Mouse (Mus musculus) limb, embryonic 12.5 days (tissue): ENCODE data around the gene Dnajb14. TPM values are rescaled to one million over a fixed set of nuclear protein-coding genes. Genes with fewer than 3 reads are reported as not detected.

Experiments used
- ATAC-seq: fragments of 200-750 bp; cut with Nextera tagmentation; 2 replicates; pipeline ENCODE4 v1.8.0; 2017; ENCODE audit warnings: low read depth, moderate TSS enrichment; ENCODE audit not compliant: insufficient number of reproducible peaks, insufficient read depth, low FRiP score, low TSS enrichment
- H3K27ac ChIP-seq: fragments of 300-500 bp; sonication (generic); 2 replicates; pipeline ENCODE4 v1.5.1; 2016; ENCODE audit warnings: mild to moderate bottlenecking, moderate library complexity
- H3K27me3 ChIP-seq: fragments of 300-500 bp; sonication (generic); 2 replicates; pipeline ENCODE4 v1.6.1; 2016; ENCODE audit warnings: mild to moderate bottlenecking, moderate library complexity
- H3K36me3 ChIP-seq: fragments of 300-500 bp; sonication (generic); 2 replicates; pipeline ENCODE4 v1.6.1; 2016; ENCODE audit warnings: mild to moderate bottlenecking, moderate library complexity
- H3K4me1 ChIP-seq: fragments of 300-500 bp; sonication (generic); replicated peaks from 2 replicates; pipeline ENCODE4 v1.6.1; 2016
- H3K4me2 ChIP-seq: fragments of 300-500 bp; sonication (generic); 2 replicates; pipeline ENCODE4 v1.6.1; 2016; ENCODE audit warnings: mild to moderate bottlenecking, moderate library complexity
- H3K4me3 ChIP-seq: fragments of 300-500 bp; sonication (generic); replicated peaks from 2 replicates; pipeline ENCODE4 v1.5.1; 2016; ENCODE audit warnings: mild to moderate bottlenecking
- H3K9ac ChIP-seq: fragments of 300-500 bp; sonication (generic); replicated peaks from 2 replicates; pipeline ENCODE4 v1.6.1; 2016; ENCODE audit warnings: mild to moderate bottlenecking, moderate library complexity
- H3K9me3 ChIP-seq: fragments of 300-500 bp; sonication (generic); 2 replicates; pipeline ENCODE4 v1.6.1; 2016; ENCODE audit warnings: mild to moderate bottlenecking, moderate library complexity
- WGBS: fragments of 180-500 bp; shearing (Covaris S2); methylation state at CpG from one replicate; pipeline ENCODE4 v1.1.7; 2016; 5-methylcytosine and 5-hydroxymethylcytosine counted together
- polyA plus RNA-seq: library from polyadenylated mRNA; unstranded; fragments of >200 nt; fragmentation: Nextera tagmentation; extraction: Ambion mirVana; gene quantifications from 2 replicates; pipeline ENCODE4 v1.2.1, GENCODE M21; 2016

Dnajb14 gene
- polyA plus RNA-seq, result 11.0 and 11.6 TPM in 2 replicates

DNA sequence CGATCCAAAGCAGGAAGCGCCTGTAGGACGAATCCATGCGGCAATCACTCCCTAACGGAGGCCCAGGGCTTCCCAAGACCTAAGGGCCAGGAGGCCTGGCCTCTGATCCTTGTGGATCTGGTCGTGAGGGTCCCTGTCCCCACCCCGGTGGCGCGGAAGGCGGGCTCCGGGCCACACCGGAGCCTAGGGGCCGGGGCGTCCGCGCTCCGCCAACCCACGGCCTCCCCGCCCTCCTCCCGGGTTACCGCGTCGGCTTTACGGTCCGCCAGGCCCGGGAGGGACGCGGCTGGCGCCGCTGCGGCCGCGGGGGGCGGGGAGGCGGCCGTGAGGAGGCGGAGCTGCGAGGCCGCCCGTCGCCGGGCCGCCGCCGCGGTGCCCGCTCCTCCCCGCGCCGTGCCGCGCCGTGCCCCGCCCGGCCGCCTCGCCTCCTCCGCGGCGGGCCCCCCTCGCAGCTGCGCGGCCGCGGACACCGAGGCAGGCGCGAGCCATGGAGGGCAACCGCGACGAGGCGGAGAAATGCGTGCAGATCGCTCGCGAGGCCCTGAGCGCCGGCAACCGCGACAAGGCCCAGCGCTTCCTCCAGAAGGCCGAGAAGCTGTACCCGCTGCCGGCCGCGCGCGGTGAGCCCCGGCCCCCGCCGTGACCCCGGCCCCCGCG lies at the start of gene Dnajb14:
Dnajb14 (plus strand) TSS at position 239 of the 657 bp plus-strand sequence.
- Histone ChIP-seq H3K9ac (peak within 1 kb of the TSS; percentile 98), H3K4me2 (peak within 1 kb of the TSS; percentile 79), H3K9me3 (no peaks in the 10 kb centered on the region), H3K36me3 (peaks cover 9% of the 10 kb centered on the region; the same call in 1 of the 2 replicates), H3K4me1 (peaks cover 14% of the 10 kb centered on the region), H3K27ac (peak within 1 kb of the TSS; percentile 99), H3K4me3 (peak within 1 kb of the TSS; percentile 86), H3K27me3 (no peaks in the 10 kb centered on the region)
- WGBS, result under 1% methylated on average over 71 of the region's 94 CpGs
- 0 out of 2 replicates have a peak, but pooled peaks have one; percentile 8 for ATAC-seq

DNA sequence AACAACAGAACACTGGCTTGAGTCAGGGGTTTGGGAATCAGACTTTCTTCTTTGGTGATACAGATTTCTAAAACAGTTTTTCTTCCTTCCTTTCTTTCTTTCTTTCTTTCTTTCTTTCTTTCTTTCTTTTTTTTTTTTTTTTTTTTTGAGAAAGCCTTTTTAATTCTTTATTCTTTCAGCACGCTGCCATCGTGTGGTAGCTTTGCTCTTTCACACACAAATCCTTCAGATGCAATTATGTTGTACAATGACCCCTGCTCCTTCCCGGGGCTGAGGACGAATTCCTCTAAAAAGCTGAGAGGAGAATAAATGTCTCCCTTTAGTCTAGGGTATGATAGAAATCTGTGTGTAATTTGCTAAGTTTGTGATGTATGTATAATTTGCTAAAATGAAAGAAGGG lies 48.8 kb upstream of the Dnajb14 start:
- H3K4me1 ChIP-seq, result no peaks in the 10 kb centered on the region
- no peaks in the 10 kb centered on the region for H3K36me3 ChIP-seq
- 27% methylated on average over 4 of the region's 4 CpGs for WGBS
- no peak overlapping the region for H3K27ac ChIP-seq
- H3K9me3 ChIP-seq, result no peaks in the 10 kb centered on the region
- H3K9ac ChIP-seq, result no peak overlapping the region
- H3K4me2 ChIP-seq, result no peak overlapping the region
- H3K27me3 ChIP-seq, result no peaks in the 10 kb centered on the region
- no peak overlapping the region for H3K4me3 ChIP-seq
- ATAC-seq, result no peak

DNA sequence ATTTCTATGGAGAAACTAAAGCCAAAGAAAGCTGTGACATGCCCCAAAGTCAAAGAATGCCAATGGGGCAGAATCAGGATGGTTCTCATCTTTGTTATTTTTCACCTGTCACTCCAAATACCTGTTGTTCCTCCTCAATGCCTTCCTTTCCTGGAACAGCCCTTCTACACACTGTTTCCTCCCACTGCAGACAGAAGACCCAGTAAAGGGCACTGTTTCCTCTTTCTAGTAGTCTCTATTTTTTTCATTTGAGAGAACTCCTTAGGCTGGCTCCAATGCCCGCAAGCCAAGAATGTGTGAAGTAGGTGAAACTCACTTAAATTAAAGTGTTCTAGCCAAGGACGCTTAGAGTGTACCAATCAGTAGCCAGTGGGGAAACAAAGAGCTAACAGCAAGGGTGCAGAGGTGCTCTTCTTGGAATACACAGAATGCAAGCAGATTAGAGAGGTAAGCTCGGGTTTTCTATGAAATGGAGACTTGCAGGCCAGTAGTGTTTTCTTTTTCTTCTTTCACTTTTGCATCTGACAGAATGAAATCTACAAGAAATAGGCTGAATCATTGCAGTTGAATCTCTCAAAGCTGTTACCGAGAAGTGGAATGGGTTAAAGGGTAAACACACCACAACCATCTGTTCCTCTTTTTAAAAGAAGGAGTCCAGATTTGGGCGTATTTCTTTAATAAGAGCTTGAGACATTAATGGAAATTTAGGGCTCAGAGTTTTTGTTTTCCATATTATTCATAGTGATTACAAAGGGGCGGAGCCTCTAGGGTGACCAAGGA lies 46.6 kb upstream of the Dnajb14 start:
- H3K27me3 ChIP-seq, result no peaks in the 10 kb centered on the region
- no peak overlapping the region for H3K27ac ChIP-seq
- no peak overlapping the region for H3K9ac ChIP-seq
- H3K4me2 ChIP-seq, result no peak overlapping the region
- no peaks in the 10 kb centered on the region for H3K4me1 ChIP-seq
- H3K4me3 ChIP-seq, result no peak overlapping the region
- ATAC-seq, result no peak
- H3K9me3 ChIP-seq, result no peaks in the 10 kb centered on the region
- 82% methylated on average over 6 of the region's 6 CpGs for WGBS
- H3K36me3 ChIP-seq, result no peaks in the 10 kb centered on the region

DNA sequence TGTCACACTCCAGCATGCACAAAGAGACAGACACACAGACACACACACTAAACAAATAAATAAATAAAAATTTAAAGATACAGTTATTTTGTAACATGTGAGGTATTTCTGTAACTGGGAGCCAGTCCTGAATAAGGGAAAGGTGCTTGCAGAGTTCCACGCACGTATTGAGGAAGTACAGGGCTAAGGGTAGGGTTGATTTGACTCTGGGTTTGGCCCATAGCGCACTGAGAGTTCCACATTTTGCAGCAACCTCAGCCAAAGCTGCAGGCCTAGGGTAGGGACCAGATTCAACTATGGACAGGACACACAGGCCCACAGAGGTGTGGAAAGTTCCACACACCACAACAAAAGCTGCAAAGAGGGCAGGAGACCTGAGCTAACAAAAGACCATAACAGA lies 44.2 kb upstream of the Dnajb14 start:
- Histone ChIP-seq H3K4me1 (peaks cover 6% of the 10 kb centered on the region; the same call in 1 of the 2 replicates), H3K9ac (no peak overlapping the region), H3K27me3 (no peaks in the 10 kb centered on the region), H3K27ac (no peak overlapping the region), H3K4me3 (no peak overlapping the region), H3K4me2 (no peak overlapping the region), H3K9me3 (no peaks in the 10 kb centered on the region), H3K36me3 (no peaks in the 10 kb centered on the region)
- 85% methylated on average over 3 of the region's 3 CpGs for WGBS
- ATAC-seq, result no peak

DNA sequence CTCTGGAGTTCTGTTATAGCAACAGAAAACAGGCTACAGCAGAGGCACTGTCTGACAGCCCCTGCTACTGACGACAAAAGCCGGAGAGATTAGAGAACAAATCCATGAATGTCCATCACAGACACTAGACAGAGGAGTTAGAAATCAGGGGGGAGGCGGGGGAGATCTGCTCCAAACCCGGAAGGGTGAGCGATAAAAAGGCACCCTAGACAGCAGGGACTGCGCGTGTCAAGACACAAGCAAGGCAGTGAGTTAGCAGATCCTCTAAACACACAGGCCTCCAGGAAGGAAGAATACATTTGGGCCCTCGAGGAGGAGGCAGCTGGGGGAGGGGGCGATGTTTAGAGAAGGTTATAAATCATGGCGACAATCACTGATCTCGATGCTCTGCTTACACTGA lies 39.8 kb upstream of the Dnajb14 start:
- 15% methylated on average over 11 of the region's 11 CpGs for WGBS
- Histone ChIP-seq H3K9me3 (no peaks in the 10 kb centered on the region), H3K27ac (peak overlapping the region; percentile 31), H3K27me3 (no peaks in the 10 kb centered on the region), H3K36me3 (no peaks in the 10 kb centered on the region), H3K4me2 (0 out of 2 replicates have a peak overlapping the region, but pooled peaks have one; percentile 19), H3K4me3 (no peak overlapping the region), H3K9ac (no peak overlapping the region), H3K4me1 (peaks cover 6% of the 10 kb centered on the region; the same call in 1 of the 2 replicates)
- no peak for ATAC-seq

DNA sequence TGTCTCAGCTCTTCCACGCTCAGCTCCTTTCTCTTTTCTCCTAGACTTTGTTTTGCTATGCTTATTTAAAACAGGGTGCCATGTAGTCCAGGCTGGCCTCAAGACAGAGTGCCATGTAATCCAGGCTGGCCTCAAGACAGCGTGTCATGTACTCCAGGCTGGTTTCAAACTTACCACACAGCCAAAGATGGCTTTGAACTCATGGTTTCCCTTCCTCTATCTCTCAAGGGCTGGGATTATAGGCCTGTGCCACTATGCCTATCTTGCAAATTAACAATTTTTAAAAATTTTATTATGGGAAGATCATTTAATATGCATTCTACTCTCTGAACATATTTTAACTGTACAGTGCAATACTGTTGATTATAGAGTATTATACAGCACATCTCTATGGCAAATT lies 36.3 kb upstream of the Dnajb14 start:
- Histone ChIP-seq H3K4me2 (no peak overlapping the region), H3K4me3 (no peak overlapping the region), H3K27ac (no peak overlapping the region), H3K9me3 (no peaks in the 10 kb centered on the region), H3K9ac (no peak overlapping the region), H3K36me3 (no peaks in the 10 kb centered on the region), H3K4me1 (peaks cover 6% of the 10 kb centered on the region; the same call in 1 of the 2 replicates), H3K27me3 (no peaks in the 10 kb centered on the region)
- WGBS, result 78% methylated on average over 2 of the region's 2 CpGs
- no peak for ATAC-seq

DNA sequence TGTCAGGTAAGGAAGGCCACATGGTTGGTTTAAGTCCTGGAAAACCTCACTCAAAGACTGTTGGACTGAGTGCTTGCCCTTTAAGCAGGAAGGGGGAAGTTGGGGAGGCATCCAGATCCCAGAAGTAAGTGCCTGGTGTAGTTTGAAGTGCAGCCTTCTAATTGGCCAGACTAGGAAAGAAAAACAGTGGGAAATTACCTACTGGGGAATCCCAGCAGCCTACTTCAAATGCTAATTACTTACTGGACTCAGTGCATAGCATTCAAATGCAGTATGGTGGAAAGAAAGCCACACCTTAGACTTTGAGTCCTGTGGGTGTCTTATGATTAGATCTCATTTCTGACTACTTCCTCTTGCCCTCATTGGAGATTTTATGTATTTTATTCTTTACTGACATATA lies 34.3 kb upstream of the Dnajb14 start:
- no peak overlapping the region for H3K9ac ChIP-seq
- H3K4me1 ChIP-seq, result no peaks in the 10 kb centered on the region
- H3K27me3 ChIP-seq, result no peaks in the 10 kb centered on the region
- no peak overlapping the region for H3K4me2 ChIP-seq
- H3K36me3 ChIP-seq, result no peaks in the 10 kb centered on the region
- H3K27ac ChIP-seq, result no peak overlapping the region
- H3K4me3 ChIP-seq, result no peak overlapping the region
- H3K9me3 ChIP-seq, result no peaks in the 10 kb centered on the region
- ATAC-seq, result no peak

DNA sequence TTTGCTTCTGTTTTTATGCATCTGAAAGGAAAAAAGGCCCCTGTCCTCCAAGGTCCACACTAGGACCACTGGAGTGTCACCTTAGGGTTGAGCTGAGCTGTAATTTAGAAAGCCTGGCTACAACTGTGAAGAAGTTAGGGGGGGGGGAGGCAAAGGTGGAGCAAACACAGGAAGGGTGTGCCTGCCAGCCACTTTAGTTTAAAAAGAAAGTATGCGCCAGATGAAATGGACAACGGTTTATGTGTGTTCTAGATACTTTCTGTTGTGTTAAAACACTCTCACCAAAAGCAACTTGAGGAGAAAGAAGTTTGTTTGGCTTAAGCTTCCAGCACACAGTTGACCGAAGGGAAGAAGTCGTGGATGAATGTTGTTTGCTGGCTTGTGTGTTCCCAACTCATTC lies 33.8 kb upstream of the Dnajb14 start:
- H3K4me1 ChIP-seq, result no peaks in the 10 kb centered on the region
- WGBS, result 83% methylated on average over 4 of the region's 4 CpGs
- no peaks in the 10 kb centered on the region for H3K27me3 ChIP-seq
- H3K4me3 ChIP-seq, result no peak overlapping the region
- no peak overlapping the region for H3K9ac ChIP-seq
- H3K4me2 ChIP-seq, result no peak overlapping the region
- no peaks in the 10 kb centered on the region for H3K36me3 ChIP-seq
- H3K27ac ChIP-seq, result no peak overlapping the region
- ATAC-seq, result no peak
- no peaks in the 10 kb centered on the region for H3K9me3 ChIP-seq

DNA sequence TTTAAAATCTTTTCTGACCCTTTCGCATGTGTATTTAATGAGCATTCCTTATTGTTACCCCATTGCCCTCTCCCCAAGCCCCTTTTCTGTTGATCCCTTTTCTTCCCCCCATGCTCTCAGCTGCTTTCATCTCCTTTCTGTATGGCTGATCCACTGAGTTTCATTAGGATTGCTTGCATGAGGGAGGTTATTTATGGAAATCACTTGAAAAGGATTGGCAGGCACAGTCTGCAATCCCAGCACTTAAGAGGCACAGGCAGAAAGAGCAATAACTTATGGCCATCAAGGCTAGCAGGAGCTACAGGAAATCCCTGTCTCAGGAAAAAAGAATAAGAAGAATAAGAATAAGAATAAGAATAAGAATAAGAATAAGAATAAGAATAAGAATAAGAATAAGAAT lies 30.9 kb upstream of the Dnajb14 start:
- Histone ChIP-seq H3K36me3 (no peaks in the 10 kb centered on the region), H3K4me1 (no peaks in the 10 kb centered on the region), H3K27me3 (no peaks in the 10 kb centered on the region), H3K9me3 (no peaks in the 10 kb centered on the region), H3K9ac (no peak overlapping the region), H3K4me3 (no peak overlapping the region), H3K27ac (no peak overlapping the region), H3K4me2 (no peak overlapping the region)
- WGBS, result 46% methylated on average over 1 of the region's 1 CpGs
- no peak for ATAC-seq

DNA sequence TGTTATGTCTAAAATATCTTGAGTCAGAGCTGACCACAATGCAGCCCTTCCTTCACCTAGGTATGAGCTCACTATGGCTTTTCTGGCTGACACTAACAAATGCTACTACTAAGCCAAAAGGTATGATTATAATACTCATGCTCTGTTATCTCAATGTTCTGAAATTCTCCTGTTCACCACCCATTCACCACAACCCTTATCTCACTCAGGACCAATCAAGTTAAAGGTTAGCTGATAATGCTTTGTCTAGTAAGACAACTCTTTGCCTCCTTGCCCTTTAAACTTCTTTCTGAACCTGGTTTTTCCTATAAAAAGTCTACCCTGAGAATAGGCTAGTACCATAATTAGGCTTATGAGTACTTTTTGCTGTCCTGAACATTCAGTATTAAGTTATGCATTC lies 29.3 kb upstream of the Dnajb14 start:
- ATAC-seq, result no peak
- Histone ChIP-seq H3K4me2 (no peak overlapping the region), H3K9me3 (no peaks in the 10 kb centered on the region), H3K4me1 (no peaks in the 10 kb centered on the region), H3K9ac (no peak overlapping the region), H3K36me3 (no peaks in the 10 kb centered on the region), H3K27me3 (no peaks in the 10 kb centered on the region), H3K4me3 (no peak overlapping the region), H3K27ac (no peak overlapping the region)

DNA sequence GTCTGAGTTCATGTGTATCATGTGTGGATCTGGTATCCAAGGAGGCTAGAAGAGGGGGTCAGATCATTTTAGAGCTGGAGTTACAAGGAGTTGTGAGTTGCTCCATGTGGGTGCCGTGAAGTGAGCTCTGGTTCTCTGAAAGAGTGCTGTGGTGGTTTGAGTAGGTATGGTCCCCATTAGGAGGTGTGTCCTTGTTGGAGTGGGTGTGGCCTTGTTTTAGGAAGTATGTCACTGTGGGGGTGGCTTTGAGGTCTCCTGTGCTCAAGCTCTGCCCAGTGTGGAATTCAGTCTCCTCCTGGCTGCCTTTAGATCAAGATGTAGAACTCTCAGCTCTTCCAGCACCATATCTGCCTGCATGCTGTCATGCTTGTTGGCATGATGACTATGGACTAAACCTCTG lies 24.5 kb upstream of the Dnajb14 start:
- H3K4me3 ChIP-seq, result no peak overlapping the region
- ATAC-seq, result no peak
- H3K9me3 ChIP-seq, result no peaks in the 10 kb centered on the region
- H3K36me3 ChIP-seq, result no peaks in the 10 kb centered on the region
- no peaks in the 10 kb centered on the region for H3K4me1 ChIP-seq
- 74% methylated on average over 1 of the region's 1 CpGs for WGBS
- no peak overlapping the region for H3K9ac ChIP-seq
- no peak overlapping the region for H3K27ac ChIP-seq
- H3K4me2 ChIP-seq, result no peak overlapping the region
- no peaks in the 10 kb centered on the region for H3K27me3 ChIP-seq
